Mouse (Mus musculus): ENCODE data around the gene Mrvi1.

The Mrvi1 gene

GRCm38 (mm10) chr7:110982053-110982705 lies at the start of gene Mrvi1:
Mrvi1 (minus strand) TSS chr7:110982461.
- DNase-seq = peak; percentile 80

GRCm38 (mm10) chr7:111029046-111029553 lies 46.8 kb upstream of the Mrvi1 start:
- DNase-seq = no peak

- DNase-seq = peak; percentile 95
Observed at GRCm38 (mm10) chr7:111028281-111029045, 46.2 kb upstream of the Mrvi1 start, which contains the start of gene Ctr9. Ctr9 (plus strand) TSS chr7:111028951.

GRCm38 (mm10) chr7:111024912-111025311 lies 42.7 kb upstream of the Mrvi1 start:
- DNase-seq = no peak

GRCm38 (mm10) chr7:111024068-111024594 lies 41.9 kb upstream of the Mrvi1 start:
- peak; percentile 28 for DNase-seq

GRCm38 (mm10) chr7:111020814-111021213 lies 38.6 kb upstream of the Mrvi1 start:
- DNase-seq = no peak

- DNase-seq = no peak
Observed at GRCm38 (mm10) chr7:111016921-111017320, 34.7 kb upstream of the Mrvi1 start.

- DNase-seq = no peak
Observed at GRCm38 (mm10) chr7:111015731-111016130, 33.5 kb upstream of the Mrvi1 start.

GRCm38 (mm10) chr7:111014893-111015292 lies 32.6 kb upstream of the Mrvi1 start:
- peak; percentile 94 for DNase-seq

GRCm38 (mm10) chr7:111014039-111014605 lies 31.9 kb upstream of the Mrvi1 start:
- DNase-seq = no peak

- DNase-seq = no peak
Observed at GRCm38 (mm10) chr7:111004136-111004840, 22.0 kb upstream of the Mrvi1 start.

GRCm38 (mm10) chr7:110998887-110999827 lies 16.9 kb upstream of the Mrvi1 start:
- no peak for DNase-seq

- DNase-seq = no peak
Observed at GRCm38 (mm10) chr7:110991221-110991494, 8.9 kb upstream of the Mrvi1 start.

GRCm38 (mm10) chr7:110990356-110991220 lies 8.3 kb upstream of the Mrvi1 start:
- DNase-seq = no peak

GRCm38 (mm10) chr7:110989286-110989879 lies 7.1 kb upstream of the Mrvi1 start:
- DNase-seq = no peak

- no peak for DNase-seq
Observed at GRCm38 (mm10) chr7:110988081-110988480, 5.8 kb upstream of the Mrvi1 start.

- peak; percentile 58 for DNase-seq
Observed at GRCm38 (mm10) chr7:110985581-110986265, 3.5 kb upstream of the Mrvi1 start.

GRCm38 (mm10) chr7:110983621-110984020 lies 1.4 kb upstream of the Mrvi1 start:
- peak; percentile 40 for DNase-seq

GRCm38 (mm10) chr7:110982764-110983163 lies 503 bp upstream of the Mrvi1 start:
- DNase-seq = peak; percentile 82

GRCm38 (mm10) chr7:110981036-110981435 lies 1.2 kb downstream of the Mrvi1 start:
- DNase-seq = peak; percentile 65
